Mouse (Mus musculus) midbrain, embryonic 10.5 days (tissue): ENCODE measurements around the gene Cd3d. TPM values are rescaled to one million over a fixed set of nuclear protein-coding genes. Genes with fewer than 3 reads are reported as not detected.

ENCODE experiments used
- DNase-seq: peaks from one replicate; pipeline ENCODE4 v3.0.0-alpha.2; 2017; ENCODE audit warnings: low spot score
- H3K27ac ChIP-seq: fragments of 300-500 bp; sonication (generic); replicated peaks from 2 replicates; pipeline ENCODE4 v1.5.1; 2016; ENCODE audit warnings: mild to moderate bottlenecking
- H3K27me3 ChIP-seq: fragments of 300-500 bp; sonication (generic); 2 replicates; pipeline ENCODE4 v1.6.1; 2016; ENCODE audit warnings: low read depth, mild to moderate bottlenecking; ENCODE audit not compliant: poor library complexity, severe bottlenecking
- H3K36me3 ChIP-seq: fragments of 300-500 bp; sonication (generic); 2 replicates; pipeline ENCODE4 v1.6.1; 2016; ENCODE audit warnings: mild to moderate bottlenecking, moderate library complexity
- H3K4me1 ChIP-seq: fragments of 300-500 bp; sonication (generic); 2 replicates; pipeline ENCODE4 v1.6.1; 2016
- H3K4me3 ChIP-seq: fragments of 300-500 bp; sonication (generic); 2 replicates; pipeline ENCODE4 v1.5.1; 2016; ENCODE audit warnings: mild to moderate bottlenecking, moderate library complexity
- H3K9me3 ChIP-seq: fragments of 300-500 bp; sonication (generic); replicated peaks from 2 replicates; pipeline ENCODE4 v1.6.1; 2016; ENCODE audit warnings: mild to moderate bottlenecking
- WGBS: fragments of 180-500 bp; shearing (Covaris S2); methylation state at CpG from one replicate; pipeline ENCODE4 v1.1.7; 2016; 5-methylcytosine and 5-hydroxymethylcytosine counted together
- polyA plus RNA-seq: library from polyadenylated mRNA; unstranded; fragments of >200 nt; fragmentation: Nextera tagmentation; extraction: Ambion mirVana; gene quantifications from 2 replicates; pipeline ENCODE4 v1.2.1, GENCODE M21; 2016

Gene Cd3d
- polyA plus RNA-seq, 1 experiment from 2014 or later = not detected

DNA sequence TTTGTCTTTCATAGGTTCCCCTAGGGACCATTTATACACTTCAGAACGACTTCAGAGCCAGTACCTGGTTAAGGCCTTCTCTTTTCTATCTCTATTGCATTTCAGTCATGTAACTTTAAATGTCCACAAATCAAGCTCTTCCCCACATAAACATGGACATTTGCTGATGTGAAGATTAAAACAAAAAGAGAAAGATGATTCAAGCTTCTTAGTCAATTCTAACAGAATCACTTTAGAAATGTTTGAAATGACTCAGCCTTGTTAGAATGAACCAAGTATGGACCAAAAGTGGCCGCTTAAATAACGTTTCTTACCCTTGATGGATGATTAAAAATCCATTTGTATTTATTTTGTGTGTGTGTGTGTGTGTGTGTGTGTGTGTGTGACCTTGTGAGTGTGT, 42.1 kb downstream of the Cd3d start:
- no peaks in the 10 kb centered on the region for H3K9me3 ChIP-seq
- no peaks in the 10 kb centered on the region for H3K4me1 ChIP-seq
- H3K27ac ChIP-seq = no peak overlapping the region
- 64% methylated on average over 3 of the region's 3 CpGs for WGBS
- no peak for DNase-seq
- H3K4me3 ChIP-seq = no peak overlapping the region
- no peaks in the 10 kb centered on the region; the same call in 1 of the 2 replicates for H3K27me3 ChIP-seq
- H3K36me3 ChIP-seq = no peaks in the 10 kb centered on the region

DNA sequence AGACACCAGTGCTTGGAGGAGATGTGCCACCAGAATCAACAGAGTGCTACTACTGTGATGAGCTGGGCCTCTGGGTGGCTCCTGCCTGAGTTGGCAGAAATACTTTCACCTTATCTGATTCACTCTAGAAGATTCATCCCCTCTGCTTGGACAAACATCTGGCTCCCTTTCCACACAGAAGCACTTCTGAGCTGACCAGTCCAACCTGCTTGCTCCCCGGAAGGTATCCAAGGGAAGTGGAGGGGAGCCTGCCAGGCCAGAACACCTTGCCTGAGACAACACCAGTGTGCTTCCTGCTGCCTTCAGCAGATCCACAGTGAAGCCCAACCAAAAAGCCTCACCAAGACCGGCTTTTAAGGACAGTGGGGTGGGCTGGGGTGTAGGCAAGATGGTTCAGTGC, 42.6 kb downstream of the Cd3d start:
- Histone ChIP-seq H3K27me3 (no peaks in the 10 kb centered on the region; the same call in 1 of the 2 replicates), H3K4me3 (no peak overlapping the region), H3K36me3 (no peaks in the 10 kb centered on the region), H3K4me1 (no peaks in the 10 kb centered on the region), H3K9me3 (no peaks in the 10 kb centered on the region), H3K27ac (no peak overlapping the region)
- no peak for DNase-seq
- 92% methylated on average over 2 of the region's 2 CpGs for WGBS

DNA sequence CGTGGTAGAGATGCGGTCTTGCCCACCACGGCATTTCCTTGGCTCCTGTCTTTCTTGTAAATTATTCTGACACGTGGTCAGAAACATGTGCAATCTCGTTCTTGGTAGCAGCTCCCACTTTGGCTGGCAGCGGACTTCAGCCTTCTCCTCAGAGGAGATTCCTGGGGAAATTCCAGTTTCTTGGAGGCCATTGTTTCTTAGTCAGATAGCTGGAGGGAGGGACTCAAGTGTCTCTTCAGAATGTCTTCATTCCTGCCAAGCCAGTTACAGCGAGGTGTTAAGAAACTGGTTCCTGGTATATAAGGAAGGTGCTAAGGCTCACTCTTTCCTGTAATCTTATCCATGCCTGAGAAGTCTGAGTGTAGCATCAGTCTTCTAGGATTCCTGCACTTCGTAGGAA, 45.8 kb downstream of the Cd3d start:
- no peaks in the 10 kb centered on the region; the same call in 1 of the 2 replicates for H3K27me3 ChIP-seq
- H3K9me3 ChIP-seq = no peaks in the 10 kb centered on the region
- no peaks in the 10 kb centered on the region for H3K4me1 ChIP-seq
- no peak for DNase-seq
- no peak overlapping the region for H3K27ac ChIP-seq
- H3K36me3 ChIP-seq = no peaks in the 10 kb centered on the region
- H3K4me3 ChIP-seq = no peak overlapping the region
- 78% methylated on average over 8 of the region's 8 CpGs for WGBS

DNA sequence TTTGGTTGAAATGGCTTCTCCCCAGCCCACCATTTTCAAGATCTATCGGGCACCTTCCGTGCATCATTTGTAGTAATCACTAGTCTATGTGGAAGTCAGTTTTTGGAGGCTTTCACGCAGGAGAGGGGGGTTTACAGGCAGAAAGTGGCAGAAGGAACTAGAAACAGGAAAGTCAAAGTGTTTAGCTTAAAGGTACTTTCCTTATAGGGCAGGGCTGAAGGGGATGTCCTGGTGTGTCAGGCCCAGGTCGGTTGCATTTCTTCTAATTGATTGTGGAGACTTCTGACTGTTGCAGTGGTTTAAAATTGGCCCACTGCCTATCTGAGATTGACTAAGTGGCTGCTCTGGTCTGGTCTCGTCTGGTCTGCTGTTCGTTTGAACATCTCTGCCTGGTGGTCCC, 48.8 kb downstream of the Cd3d start:
- Histone ChIP-seq H3K27ac (no peak overlapping the region), H3K4me3 (no peak overlapping the region), H3K36me3 (no peaks in the 10 kb centered on the region), H3K4me1 (no peaks in the 10 kb centered on the region), H3K9me3 (no peaks in the 10 kb centered on the region), H3K27me3 (no peaks in the 10 kb centered on the region; the same call in 1 of the 2 replicates)
- WGBS = 71% methylated on average over 6 of the region's 6 CpGs
- DNase-seq = no peak

DNA sequence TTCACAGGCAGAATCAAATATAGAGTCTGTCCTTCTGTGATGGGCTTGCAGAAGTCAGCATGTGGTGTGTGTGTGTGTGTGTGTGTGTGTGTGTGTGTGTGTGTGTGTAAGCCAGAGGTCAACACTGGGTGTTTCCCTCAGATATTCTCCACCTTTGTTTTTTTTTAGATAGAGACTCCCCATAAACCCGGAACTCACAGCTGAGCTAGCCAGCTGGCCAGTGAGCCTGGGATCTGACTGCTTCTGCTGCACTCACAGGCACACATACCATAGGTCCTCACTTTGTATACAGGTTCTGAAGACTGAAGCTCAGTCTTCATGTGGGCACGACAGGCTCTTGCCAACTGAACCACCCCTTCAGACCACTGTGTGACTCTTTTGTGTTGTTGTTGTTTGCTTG, 50.7 kb downstream of the Cd3d start:
- no peak overlapping the region for H3K27ac ChIP-seq
- H3K36me3 ChIP-seq = no peaks in the 10 kb centered on the region
- H3K4me1 ChIP-seq = no peaks in the 10 kb centered on the region
- no peak overlapping the region for H3K4me3 ChIP-seq
- DNase-seq = no peak
- H3K27me3 ChIP-seq = no peaks in the 10 kb centered on the region; the same call in 1 of the 2 replicates
- no peaks in the 10 kb centered on the region for H3K9me3 ChIP-seq
- 76% methylated on average over 2 of the region's 2 CpGs for WGBS

DNA sequence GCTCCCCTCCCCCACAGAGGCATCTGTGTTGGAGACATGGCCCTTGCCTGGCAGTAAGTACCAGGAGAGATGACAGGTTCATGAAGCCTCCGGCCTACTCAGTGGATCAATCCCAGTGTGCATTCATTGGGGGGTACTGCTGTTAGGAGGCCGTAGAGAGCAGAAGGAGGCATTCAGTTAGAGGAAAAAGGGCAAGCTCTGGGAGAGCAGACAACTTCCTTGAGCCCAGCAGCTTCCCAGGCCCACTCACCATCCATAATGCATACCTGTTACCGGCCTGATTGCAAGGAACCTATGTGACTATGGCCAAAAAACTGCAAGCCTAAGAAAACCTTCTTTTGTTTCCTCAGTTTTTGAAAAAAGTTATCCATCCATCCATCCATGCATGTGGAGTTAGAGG, 52.9 kb downstream of the Cd3d start:
- DNase-seq = no peak
- WGBS = 83% methylated on average over 3 of the region's 3 CpGs
- Histone ChIP-seq H3K4me3 (no peak overlapping the region), H3K27me3 (peaks cover 17% of the 10 kb centered on the region), H3K36me3 (no peaks in the 10 kb centered on the region), H3K27ac (no peak overlapping the region), H3K9me3 (no peaks in the 10 kb centered on the region), H3K4me1 (no peaks in the 10 kb centered on the region)

Other genes starting within 250 kb of the Cd3d start
- 40.8 and 49.1 TPM in 2 replicates for gene Phldb1, start 246.6 kb upstream of the Cd3d start, polyA plus RNA-seq
- 165 and 172 TPM in 2 replicates for gene Arcn1, start 213.9 kb upstream of the Cd3d start, polyA plus RNA-seq
- 130 and 144 TPM in 2 replicates for gene Ift46, start 213.9 kb upstream of the Cd3d start, polyA plus RNA-seq
- 1.8 and 3.2 TPM in 2 replicates for gene Tmem25, start 182.5 kb upstream of the Cd3d start, polyA plus RNA-seq
- 0.26 TPM in 1 of 2 replicates, not detected in the other for gene Ttc36, start 178.7 kb upstream of the Cd3d start, polyA plus RNA-seq
- 11.1 and 12.5 TPM in 2 replicates for gene Kmt2a, start 100.5 kb upstream of the Cd3d start, polyA plus RNA-seq
- 541 and 557 TPM in 2 replicates for gene Atp5l, start 61.0 kb upstream of the Cd3d start, polyA plus RNA-seq
- gene Ube4a, start 16.2 kb upstream of the Cd3d start, polyA plus RNA-seq = 24.2 and 26.8 TPM in 2 replicates
- gene Cd3g, start 1.4 kb upstream of the Cd3d start, polyA plus RNA-seq = not detected in 2 replicates
- gene Cd3e, start 27.8 kb downstream of the Cd3d start, polyA plus RNA-seq = not detected in 2 replicates
- 0.87 and 1.0 TPM in 2 replicates for gene Mpzl2, start 58.0 kb downstream of the Cd3d start, polyA plus RNA-seq
- gene Mpzl3, start 73.4 kb downstream of the Cd3d start, polyA plus RNA-seq = 2.4 and 3.5 TPM in 2 replicates
- gene Jaml, start 97.4 kb downstream of the Cd3d start, polyA plus RNA-seq = 0.10 and 0.14 TPM in 2 replicates
- 4.2 and 5.6 TPM in 2 replicates for gene Scn2b, start 136.0 kb downstream of the Cd3d start, polyA plus RNA-seq
- gene Scn4b, start 156.6 kb downstream of the Cd3d start, polyA plus RNA-seq = 0.16 and 0.28 TPM in 2 replicates
- gene BC049352, start 200.2 kb downstream of the Cd3d start, polyA plus RNA-seq = not detected in 2 replicates
- not detected in 2 replicates for gene Tmprss4, start 222.3 kb downstream of the Cd3d start, polyA plus RNA-seq